Mouse (Mus musculus): ENCODE data around the gene Kdelr3. TPM values are rescaled to one million over a fixed set of nuclear protein-coding genes. Genes with fewer than 3 reads are reported as not detected.

Gene Kdelr3
- 0.48 TPM for polyA plus RNA-seq (2017; shearing (Covaris generic))

DNA sequence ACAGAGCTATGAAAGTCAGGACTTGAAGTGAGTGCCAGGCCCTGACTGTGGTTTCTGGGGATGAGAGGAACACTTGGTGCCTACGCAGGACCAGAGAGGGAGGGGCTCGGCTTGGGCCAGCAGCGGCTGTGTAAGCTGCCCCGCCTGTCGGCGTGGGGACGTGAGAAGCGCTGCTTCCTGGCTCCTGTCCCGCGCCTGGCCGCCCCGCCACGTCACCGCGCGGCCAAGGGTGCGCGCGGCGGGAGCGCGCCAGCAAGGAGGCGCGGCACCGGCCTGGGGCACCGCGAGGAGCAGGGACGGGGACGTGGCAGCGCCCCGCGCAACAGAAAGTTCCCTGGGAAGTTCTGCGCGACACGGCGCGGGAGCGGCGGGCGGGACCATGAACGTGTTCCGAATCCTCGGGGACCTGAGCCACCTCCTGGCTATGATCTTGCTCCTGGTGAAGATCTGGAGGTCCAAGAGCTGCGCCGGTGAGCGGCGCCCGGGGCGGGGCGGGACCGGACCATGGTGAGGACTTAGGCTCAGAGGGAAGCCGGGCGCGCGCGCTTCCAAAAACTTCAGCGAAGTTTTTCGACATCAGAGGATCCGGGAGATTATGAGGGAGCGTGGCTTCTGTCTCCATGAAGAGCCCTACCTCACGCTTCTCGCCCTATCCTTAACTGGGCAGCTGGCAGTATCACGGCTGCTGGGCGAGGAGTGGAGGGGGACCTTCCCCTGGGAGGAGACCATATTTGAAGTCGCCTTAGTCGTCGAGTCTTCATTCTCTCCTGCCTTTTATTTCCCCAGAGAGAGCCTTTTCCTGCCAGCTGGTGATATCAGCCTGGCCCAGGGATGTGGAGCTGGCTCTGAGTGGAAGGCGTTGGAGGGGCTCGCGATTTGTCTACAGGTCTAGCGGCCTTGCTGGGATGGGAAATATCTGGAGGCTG lies at the start of gene Kdelr3:
Gene Kdelr3 (plus strand): TSS at position 241 of the 926 bp plus-strand sequence.

DNA sequence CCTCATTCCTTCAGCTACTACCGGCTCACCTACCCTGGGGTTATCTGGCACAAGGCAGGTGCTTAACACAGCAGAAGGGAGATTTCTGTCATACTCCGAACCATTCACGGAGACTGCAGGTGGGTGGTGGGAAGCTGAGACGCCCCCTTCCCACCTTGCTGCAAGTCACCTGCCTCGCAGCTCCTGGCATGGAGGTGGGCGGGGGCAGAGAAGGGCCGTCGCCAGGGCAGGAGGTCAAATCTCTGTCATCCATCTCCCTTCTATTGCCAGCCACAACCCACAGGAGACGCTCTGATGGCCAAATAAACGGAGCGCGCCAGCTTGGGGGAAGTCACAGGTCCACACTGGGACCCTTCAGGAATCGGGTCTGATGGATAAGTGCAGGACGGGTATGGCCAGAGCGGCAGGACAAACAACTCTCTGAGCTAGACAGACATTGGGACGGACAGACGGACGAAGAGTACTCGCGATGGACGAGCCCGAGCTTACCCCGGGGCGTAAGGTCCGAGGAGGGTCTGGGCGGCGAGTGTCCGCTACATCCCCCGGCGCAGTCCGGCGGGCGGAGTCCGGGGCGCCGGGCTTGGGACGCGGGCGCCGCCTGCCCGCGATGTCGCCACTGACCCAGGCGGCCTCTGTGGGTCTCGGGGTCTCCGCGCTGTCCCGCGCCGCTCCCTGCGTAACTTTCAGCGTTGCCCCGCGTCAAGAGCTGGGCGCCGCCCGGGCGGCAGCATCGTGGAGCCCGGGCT lies 11.3 kb upstream of the Kdelr3 start, which contains the start of gene Kcnj4:
Gene Kcnj4 (minus strand): TSS at position 535 of the 746 bp plus-strand sequence.

DNA sequence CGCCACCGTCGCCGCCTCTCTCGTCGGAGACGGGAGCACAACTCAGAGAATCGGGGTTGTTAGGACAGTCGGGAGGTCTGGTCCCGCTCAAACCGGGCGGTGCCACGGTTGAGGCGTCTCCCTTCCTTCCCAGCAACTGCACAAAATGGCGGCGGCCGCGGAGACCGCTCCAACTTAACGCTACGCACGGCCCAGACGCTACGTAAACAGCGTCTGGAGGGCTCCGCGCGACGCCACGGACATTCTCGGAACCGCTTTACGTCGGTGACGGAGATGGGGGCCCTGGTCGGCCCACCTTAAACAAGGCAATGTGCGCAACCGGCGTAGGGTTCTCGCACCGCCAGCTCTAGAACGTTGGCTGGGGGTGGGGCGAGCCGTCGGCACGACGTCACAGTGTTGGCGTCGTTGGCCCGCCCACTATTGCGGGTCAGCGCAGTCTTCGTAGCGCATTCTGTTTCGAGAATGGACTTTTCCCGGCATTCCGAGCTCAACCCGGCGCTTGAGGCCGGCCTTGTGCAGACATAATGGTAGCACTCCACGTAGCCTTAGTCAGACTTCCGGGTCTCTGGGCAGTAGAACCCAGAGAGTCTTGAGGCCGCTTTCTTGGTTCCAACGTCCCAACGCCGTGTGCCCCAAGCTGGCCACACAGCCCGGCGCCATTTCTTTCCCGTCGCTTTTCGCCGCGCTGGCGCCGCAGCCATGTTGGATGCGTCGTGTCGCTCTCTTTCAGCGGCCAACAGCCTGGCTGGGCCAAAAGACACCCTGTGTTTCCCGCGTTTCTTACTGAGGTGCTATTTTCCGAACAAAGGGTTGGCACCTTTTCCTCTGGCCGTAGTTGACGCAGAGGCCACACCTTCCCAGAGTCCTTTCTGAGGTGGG lies 30.4 kb downstream of the Kdelr3 start, which contains the start of gene Ddx17:
Gene Ddx17 (minus strand): TSS at position 332 of the 879 bp plus-strand sequence.

Other genes with a start within 250 kb of the Kdelr3 start
- gene Baiap2l2, start 230.9 kb upstream of the Kdelr3 start, polyA plus RNA-seq (2017; shearing (Covaris generic)): 0.52 TPM
- gene Pla2g6, start 188.0 kb upstream of the Kdelr3 start, polyA plus RNA-seq (2017; shearing (Covaris generic)): 19.7 TPM
- 0.96 TPM for gene Maff, start 169.8 kb upstream of the Kdelr3 start, polyA plus RNA-seq (2017; shearing (Covaris generic))
- gene Tmem184b, start 112.8 kb upstream of the Kdelr3 start, polyA plus RNA-seq (2017; shearing (Covaris generic)): 36.9 TPM
- gene Csnk1e, start 60.8 kb upstream of the Kdelr3 start, polyA plus RNA-seq (2017; shearing (Covaris generic)): 6.4 TPM
- gene Kcnj4, start 11.2 kb upstream of the Kdelr3 start, polyA plus RNA-seq (2017; shearing (Covaris generic)): not detected
- gene Ddx17, start 30.3 kb downstream of the Kdelr3 start, polyA plus RNA-seq (2017; shearing (Covaris generic)): 23.9 TPM
- gene Dmc1, start 88.7 kb downstream of the Kdelr3 start, polyA plus RNA-seq (2017; shearing (Covaris generic)): not detected
- gene Fam227a, start 142.5 kb downstream of the Kdelr3 start, polyA plus RNA-seq (2017; shearing (Covaris generic)): 0.79 TPM
- gene Cby1, start 142.8 kb downstream of the Kdelr3 start, polyA plus RNA-seq (2017; shearing (Covaris generic)): 18.3 TPM
- 223 TPM for gene Tomm22, start 154.4 kb downstream of the Kdelr3 start, polyA plus RNA-seq (2017; shearing (Covaris generic))
- gene Josd1, start 171.5 kb downstream of the Kdelr3 start, polyA plus RNA-seq (2017; shearing (Covaris generic)): 4.2 TPM
- 77.5 TPM for gene Gtpbp1, start 174.4 kb downstream of the Kdelr3 start, polyA plus RNA-seq (2017; shearing (Covaris generic))
- gene Sun2, start 226.1 kb downstream of the Kdelr3 start, polyA plus RNA-seq (2017; shearing (Covaris generic)): 11.0 TPM

Data from inflammation-experienced regulatory T-cells, adult 16 weeks (primary cell).